Mouse (Mus musculus) layer of hippocampus, adult 18-20 months (tissue): ENCODE measurements around the gene Map7. TPM values are rescaled to one million over a fixed set of nuclear protein-coding genes. Genes with fewer than 3 reads are reported as not detected.

Source experiments
- DNase-seq, 2 experiments: peaks; one replicate each; pipeline ENCODE4 v3.0.0; 2022; ENCODE audit warnings: low spot score in 2 of 2
- total RNA-seq, 2 experiments: library from RNA; stranded (reverse); gene quantifications; 2 replicates each; pipeline ENCODE4 v1.2.3; 2021

The Map7 gene
- total RNA-seq, 2 experiments from 2014 or later: 117 to 134 TPM

- DNase-seq: no peak
Measured at GRCm38 (mm10) chr10:20152131-20152530, 3.9 kb downstream of the Map7 start.

GRCm38 (mm10) chr10:20153507-20153906 lies 5.2 kb downstream of the Map7 start:
- no peak for DNase-seq

- no peak for DNase-seq
Measured at GRCm38 (mm10) chr10:20155401-20155800, 7.1 kb downstream of the Map7 start.

GRCm38 (mm10) chr10:20157021-20157726 lies 8.9 kb downstream of the Map7 start:
- DNase-seq: no peak

- DNase-seq: no peak
Measured at GRCm38 (mm10) chr10:20158756-20159155, 10.5 kb downstream of the Map7 start.

- DNase-seq: no peak
Measured at GRCm38 (mm10) chr10:20159308-20159707, 11.0 kb downstream of the Map7 start.

GRCm38 (mm10) chr10:20160914-20161313 lies 12.6 kb downstream of the Map7 start:
- DNase-seq: no peak

GRCm38 (mm10) chr10:20164810-20165209 lies 16.5 kb downstream of the Map7 start:
- no peak for DNase-seq

- no peak for DNase-seq
Measured at GRCm38 (mm10) chr10:20166797-20167196, 18.5 kb downstream of the Map7 start.

- DNase-seq: no peak
Measured at GRCm38 (mm10) chr10:20167467-20167866, 19.2 kb downstream of the Map7 start.

- no peak for DNase-seq
Measured at GRCm38 (mm10) chr10:20169182-20169674, 21.0 kb downstream of the Map7 start.

GRCm38 (mm10) chr10:20169927-20170604 lies 21.8 kb downstream of the Map7 start:
- no peak for DNase-seq

- DNase-seq: peak; percentile 85 to 94
Measured at GRCm38 (mm10) chr10:20170605-20171088, 22.4 kb downstream of the Map7 start.

GRCm38 (mm10) chr10:20171209-20171608 lies 22.9 kb downstream of the Map7 start:
- peak in 1 of 2 experiments; percentile 30 for DNase-seq

GRCm38 (mm10) chr10:20171756-20172155 lies 23.5 kb downstream of the Map7 start:
- peak in 1 of 2 experiments; percentile 53 for DNase-seq

- DNase-seq: no peak
Measured at GRCm38 (mm10) chr10:20173733-20174132, 25.5 kb downstream of the Map7 start.

- DNase-seq: peak in 1 of 2 experiments; percentile 50
Measured at GRCm38 (mm10) chr10:20176054-20176453, 27.8 kb downstream of the Map7 start.

GRCm38 (mm10) chr10:20178807-20179605 lies 30.7 kb downstream of the Map7 start:
- DNase-seq: no peak

GRCm38 (mm10) chr10:20181198-20181597 lies 32.9 kb downstream of the Map7 start:
- no peak for DNase-seq

- DNase-seq: no peak
Measured at GRCm38 (mm10) chr10:20181680-20182399, 33.6 kb downstream of the Map7 start.

- DNase-seq: no peak
Measured at GRCm38 (mm10) chr10:20184326-20184725, 36.1 kb downstream of the Map7 start.
